Mouse (Mus musculus) intestine, embryonic 16.5 days (tissue): ENCODE data around the gene Stap2. TPM values are rescaled to one million over a fixed set of nuclear protein-coding genes. Genes with fewer than 3 reads are reported as not detected.

ENCODE experiments used
- ATAC-seq: fragments of 200-750 bp; cut with Nextera tagmentation; 2 replicates; pipeline ENCODE4 v1.8.0; 2017; ENCODE audit warnings: moderate TSS enrichment, moderate library complexity
- H3K27ac ChIP-seq: fragments of 300-500 bp; sonication (generic); 2 replicates; pipeline ENCODE4 v1.5.1; 2014; ENCODE audit warnings: mild to moderate bottlenecking, low read length
- H3K27me3 ChIP-seq: fragments of 300-500 bp; sonication (generic); replicated peaks from 2 replicates; pipeline ENCODE4 v1.6.1; 2014; ENCODE audit warnings: low read length, control low read depth, mixed read lengths; ENCODE audit not compliant: control insufficient read depth, insufficient read depth
- H3K36me3 ChIP-seq: fragments of 300-500 bp; sonication (generic); 2 replicates; pipeline ENCODE4 v1.6.1; 2014; ENCODE audit warnings: low read length, control low read depth; ENCODE audit not compliant: control insufficient read depth, insufficient read depth
- H3K4me1 ChIP-seq: fragments of 300-500 bp; sonication (generic); 2 replicates; pipeline ENCODE4 v1.6.1; 2014; ENCODE audit warnings: low read length, control low read depth, mixed read lengths; ENCODE audit not compliant: control insufficient read depth, insufficient read depth
- H3K4me2 ChIP-seq: fragments of 300-500 bp; sonication (generic); 2 replicates; pipeline ENCODE4 v1.6.1; 2014; ENCODE audit warnings: low read depth, low read length, control low read depth
- H3K4me3 ChIP-seq: fragments of 300-500 bp; sonication (generic); 2 replicates; pipeline ENCODE4 v1.5.1; 2014; ENCODE audit warnings: mild to moderate bottlenecking, low read length
- H3K9ac ChIP-seq: fragments of 300-500 bp; sonication (generic); 2 replicates; pipeline ENCODE4 v1.6.1; 2014; ENCODE audit warnings: low read depth, low read length
- H3K9me3 ChIP-seq: fragments of 300-500 bp; sonication (generic); 2 replicates; pipeline ENCODE4 v1.6.1; 2016; ENCODE audit warnings: low read length, control low read depth; ENCODE audit not compliant: control insufficient read depth
- WGBS: fragments of 180-500 bp; shearing (Covaris S2); extraction: QIAGEN DNeasy Blood & Tissue Kit; methylation state at CpG from one replicate; pipeline ENCODE4 v1.1.7; 2014; 5-methylcytosine and 5-hydroxymethylcytosine counted together
- polyA plus RNA-seq: library from polyadenylated mRNA; unstranded; fragments of >200 nt; fragmentation: Nextera tagmentation; extraction: Ambion mirVana; gene quantifications from 2 replicates; pipeline ENCODE4 v1.2.1, GENCODE M21; 2015

Stap2 gene
- polyA plus RNA-seq, 1 experiment from 2014 or later = 65.6 TPM

DNA sequence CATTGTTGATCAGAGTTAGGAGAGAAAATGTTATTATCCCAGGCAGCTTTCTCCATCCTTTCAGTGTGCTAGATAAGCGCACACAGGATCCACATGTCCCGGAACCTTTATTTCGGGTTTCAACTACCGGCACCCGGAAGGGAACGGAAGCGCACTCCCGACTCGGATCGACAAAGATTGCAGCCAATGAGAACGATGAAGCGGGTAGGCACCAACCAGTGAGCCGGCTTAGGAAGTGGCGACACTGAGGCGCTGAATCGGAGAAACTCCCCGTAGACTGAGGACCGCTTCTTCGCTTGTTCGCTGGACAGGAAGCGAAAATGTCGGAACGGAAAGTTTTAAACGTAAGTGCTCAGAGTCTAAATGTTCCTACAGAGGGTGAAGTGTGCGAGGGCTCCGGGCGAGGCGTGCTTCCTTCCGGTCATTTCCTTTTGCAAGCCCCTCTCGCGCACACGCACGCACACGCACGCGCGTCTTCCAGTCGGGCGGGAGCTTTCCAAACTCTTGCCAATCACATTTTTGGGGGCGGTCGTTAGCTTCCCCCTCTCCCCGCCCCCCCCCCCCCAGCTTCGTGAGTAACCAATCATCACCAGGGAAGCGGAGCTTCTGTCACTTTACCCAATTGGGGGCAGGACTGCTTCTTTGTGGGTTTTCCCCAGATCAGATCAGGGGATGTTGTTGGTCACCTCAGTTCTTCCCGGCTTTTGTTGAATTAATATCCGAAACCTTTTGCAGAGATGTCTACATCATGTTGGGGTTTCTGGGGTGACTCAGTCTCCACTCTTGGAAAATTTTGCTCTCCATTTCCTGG, 46.3 kb downstream of the Stap2 start, which contains the start of gene Yju2:
Gene Yju2 (plus strand): TSS at position 182 of the 811 bp plus-strand sequence.
- H3K27me3 ChIP-seq = peaks cover 3% of the 10 kb centered on the region; the same call in 1 of the 2 replicates
- H3K36me3 ChIP-seq = peaks cover 5% of the 10 kb centered on the region; the same call in 1 of the 2 replicates
- H3K4me2 ChIP-seq = peak within 1 kb of the TSS; percentile 73
- ATAC-seq = peak; percentile 93
- peak within 1 kb of the TSS; percentile 98 for H3K27ac ChIP-seq
- WGBS = under 1% methylated on average over 45 of the region's 46 CpGs
- H3K4me1 ChIP-seq = peaks cover 31% of the 10 kb centered on the region
- peak within 1 kb of the TSS; percentile 68 for H3K4me3 ChIP-seq
- H3K9me3 ChIP-seq = no peaks in the 10 kb centered on the region
- peak within 1 kb of the TSS; percentile 75 for H3K9ac ChIP-seq

GRCm38 (mm10) chr17:55958584-55958886, 46.8 kb downstream of the Stap2 start:
- WGBS = 26% methylated on average over 2 of the region's 2 CpGs
- peaks cover 3% of the 10 kb centered on the region; the same call in 1 of the 2 replicates for H3K27me3 ChIP-seq
- ATAC-seq = no peak
- H3K4me1 ChIP-seq = peaks cover 31% of the 10 kb centered on the region
- H3K4me3 ChIP-seq = peak overlapping the region; percentile 68
- H3K36me3 ChIP-seq = peaks cover 5% of the 10 kb centered on the region; the same call in 1 of the 2 replicates
- H3K9ac ChIP-seq = peak overlapping the region; percentile 75
- peak overlapping the region; percentile 56 for H3K4me2 ChIP-seq
- peak overlapping the region; percentile 98 for H3K27ac ChIP-seq
- no peaks in the 10 kb centered on the region for H3K9me3 ChIP-seq

DNA sequence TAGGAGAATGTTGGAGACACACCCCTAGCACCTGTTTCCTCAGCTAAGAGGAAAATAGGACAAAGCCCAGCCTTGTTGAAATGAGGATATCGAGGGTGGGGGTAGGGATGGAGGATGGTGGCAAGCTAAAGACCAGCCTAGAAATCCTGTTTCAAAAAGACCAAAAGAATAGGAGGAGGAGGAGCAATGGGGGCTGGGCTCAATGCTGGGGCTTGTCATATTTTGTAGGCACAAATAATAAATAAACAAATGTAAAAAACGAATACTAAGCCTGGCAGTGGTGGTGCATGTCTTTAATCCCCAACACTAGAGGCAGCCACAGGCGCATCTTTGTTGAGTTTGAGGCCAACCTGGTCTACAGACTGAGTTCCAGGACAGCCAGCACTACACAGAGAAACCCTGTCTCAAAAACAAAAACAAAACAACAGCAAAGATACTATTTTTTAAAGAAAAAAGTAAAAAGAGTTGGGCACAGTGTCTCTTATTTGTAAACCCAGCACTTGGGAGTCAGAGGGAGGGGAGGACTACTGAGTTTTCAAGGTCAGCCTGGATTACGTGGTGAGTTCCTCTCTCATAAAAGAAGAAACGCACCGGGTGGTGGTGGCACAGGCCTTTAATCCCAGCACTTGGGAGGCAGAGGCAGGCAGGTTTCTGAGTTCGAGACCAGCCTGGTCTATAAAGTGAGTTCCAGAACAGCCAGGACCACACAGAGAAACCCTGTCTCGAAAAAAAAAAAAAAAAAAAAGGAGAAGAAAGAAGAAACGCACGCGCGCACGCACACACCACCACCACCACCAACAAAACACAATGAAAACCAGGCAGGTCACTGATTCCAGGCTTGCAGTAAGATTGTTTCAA, 47.4 kb downstream of the Stap2 start:
- peak overlapping the region; percentile 75 for H3K9ac ChIP-seq
- peak overlapping the region; percentile 68 for H3K4me3 ChIP-seq
- peaks cover 25% of the 10 kb centered on the region for H3K4me1 ChIP-seq
- peaks cover 3% of the 10 kb centered on the region; the same call in 1 of the 2 replicates for H3K27me3 ChIP-seq
- WGBS = 84% methylated on average over 13 of the region's 13 CpGs
- no peaks in the 10 kb centered on the region for H3K9me3 ChIP-seq
- peaks cover 5% of the 10 kb centered on the region; the same call in 1 of the 2 replicates for H3K36me3 ChIP-seq
- H3K27ac ChIP-seq = peak overlapping the region; percentile 98
- ATAC-seq = no peak
- peak overlapping the region; percentile 56 for H3K4me2 ChIP-seq

DNA sequence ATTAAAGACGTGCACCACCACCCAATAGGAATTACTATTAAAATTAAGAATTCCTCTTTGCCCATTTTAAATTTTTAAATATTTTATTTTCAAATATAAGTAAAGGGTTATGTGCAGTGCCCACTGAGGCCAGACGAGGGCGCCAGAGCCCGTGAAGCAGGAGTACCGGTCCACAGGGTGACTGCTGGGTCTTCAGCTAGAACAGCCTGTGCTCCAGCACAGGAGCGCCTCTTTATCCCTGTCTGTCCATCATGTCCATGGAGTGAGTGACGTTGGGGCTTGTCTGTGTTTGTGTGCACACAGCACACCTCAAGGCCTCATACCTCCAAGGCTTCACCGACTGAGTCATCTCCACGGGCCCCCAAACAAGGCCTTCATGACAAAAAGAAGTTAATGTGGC, 48.2 kb downstream of the Stap2 start:
- ATAC-seq = no peak; the same call in 1 of the 2 replicates
- Histone ChIP-seq H3K4me2 (no peak overlapping the region), H3K9ac (0 out of 2 replicates have a peak overlapping the region, but pooled peaks have one; percentile 19), H3K4me1 (peaks cover 23% of the 10 kb centered on the region), H3K9me3 (no peaks in the 10 kb centered on the region), H3K4me3 (no peak overlapping the region), H3K36me3 (peaks cover 2% of the 10 kb centered on the region; the same call in 1 of the 2 replicates), H3K27ac (no peak overlapping the region), H3K27me3 (peaks cover 3% of the 10 kb centered on the region; the same call in 1 of the 2 replicates)
- 14% methylated on average over 9 of the region's 9 CpGs for WGBS

GRCm38 (mm10) chr17:55956591-55956990, 48.8 kb downstream of the Stap2 start:
- Histone ChIP-seq H3K27me3 (peaks cover 3% of the 10 kb centered on the region; the same call in 1 of the 2 replicates), H3K4me1 (peaks cover 23% of the 10 kb centered on the region), H3K4me3 (peak overlapping the region; percentile 59), H3K4me2 (peak overlapping the region; percentile 68), H3K9me3 (no peaks in the 10 kb centered on the region), H3K9ac (0 out of 2 replicates have a peak overlapping the region, but pooled peaks have one; percentile 63), H3K36me3 (no peaks in the 10 kb centered on the region), H3K27ac (no peak overlapping the region)
- ATAC-seq = no peak
- 42% methylated on average over 6 of the region's 6 CpGs for WGBS

DNA sequence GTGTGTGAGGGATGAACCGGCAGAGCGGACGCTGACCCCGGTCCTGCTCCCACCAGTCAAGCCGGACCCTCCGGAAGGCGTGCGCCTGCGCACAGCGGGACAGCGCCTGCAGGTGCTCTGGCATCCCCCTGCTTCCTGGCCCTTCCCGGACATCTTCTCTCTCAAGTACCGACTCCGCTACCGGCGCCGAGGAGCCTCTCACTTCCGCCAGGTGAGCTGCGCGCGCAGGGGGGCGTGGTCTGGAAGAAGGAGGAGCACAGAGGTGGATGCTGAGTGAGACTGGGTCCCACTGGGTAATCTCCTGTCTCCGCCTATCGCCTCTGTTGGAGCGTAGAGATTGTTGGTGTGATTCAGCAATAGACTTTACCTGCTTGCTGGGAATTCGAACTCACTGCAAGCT, 49.3 kb downstream of the Stap2 start:
- Histone ChIP-seq H3K27ac (no peak overlapping the region), H3K36me3 (no peaks in the 10 kb centered on the region), H3K4me2 (peak overlapping the region; percentile 68), H3K9me3 (no peaks in the 10 kb centered on the region), H3K4me1 (peaks cover 23% of the 10 kb centered on the region), H3K4me3 (peak overlapping the region; percentile 59), H3K27me3 (peaks cover 3% of the 10 kb centered on the region; the same call in 1 of the 2 replicates), H3K9ac (peak overlapping the region; percentile 63)
- WGBS = 1% methylated on average over 26 of the region's 26 CpGs
- peak; percentile 41 for ATAC-seq

DNA sequence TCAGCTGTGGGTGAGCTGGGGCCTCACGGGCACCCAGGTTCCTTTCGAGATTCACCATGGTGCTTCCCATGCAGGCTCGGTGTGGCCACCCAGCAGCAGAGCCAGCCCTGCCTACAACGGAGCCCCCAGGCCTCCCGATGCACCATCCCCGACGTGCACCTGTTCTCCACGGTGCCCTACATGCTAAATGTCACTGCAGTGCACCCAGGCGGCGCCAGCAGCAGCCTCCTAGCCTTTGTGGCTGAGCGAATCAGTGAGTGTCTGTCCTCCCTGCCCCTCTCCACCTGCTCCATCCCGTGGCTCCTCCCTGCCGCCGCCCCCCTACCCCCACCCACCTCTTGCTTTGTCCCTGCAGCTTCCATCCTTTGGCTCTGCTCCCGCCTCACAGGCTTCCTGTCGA, 51.2 kb downstream of the Stap2 start:
- Histone ChIP-seq H3K9me3 (no peaks in the 10 kb centered on the region), H3K36me3 (no peaks in the 10 kb centered on the region), H3K4me2 (no peak overlapping the region), H3K4me1 (peaks cover 18% of the 10 kb centered on the region), H3K9ac (no peak overlapping the region), H3K27ac (no peak overlapping the region), H3K27me3 (peaks cover 3% of the 10 kb centered on the region; the same call in 1 of the 2 replicates), H3K4me3 (no peak overlapping the region)
- WGBS = 37% methylated on average over 16 of the region's 16 CpGs
- ATAC-seq = no peak

DNA sequence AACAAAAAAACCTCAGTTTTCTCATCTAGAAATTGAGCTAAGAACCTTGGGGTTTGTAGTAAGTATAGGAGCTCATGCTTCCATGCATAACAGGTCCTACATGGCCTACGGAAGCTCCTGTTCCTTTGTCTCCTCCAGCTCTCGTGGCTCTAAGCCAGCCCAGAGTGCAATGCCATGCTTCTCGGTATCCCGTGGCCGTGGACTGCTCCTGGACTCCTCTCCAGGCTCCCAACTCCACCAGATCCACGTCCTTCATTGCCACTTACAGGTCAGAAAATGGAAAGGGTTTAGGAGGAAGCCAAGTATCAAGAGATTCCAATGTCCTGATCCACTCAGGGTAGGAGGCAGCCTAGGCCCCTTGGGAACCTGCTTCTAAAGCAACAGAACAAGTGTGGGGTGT, 51.6 kb downstream of the Stap2 start:
- Histone ChIP-seq H3K4me2 (no peak overlapping the region), H3K27ac (no peak overlapping the region), H3K4me1 (peaks cover 18% of the 10 kb centered on the region), H3K4me3 (no peak overlapping the region), H3K36me3 (no peaks in the 10 kb centered on the region), H3K9ac (no peak overlapping the region), H3K9me3 (no peaks in the 10 kb centered on the region), H3K27me3 (peaks cover 3% of the 10 kb centered on the region; the same call in 1 of the 2 replicates)
- WGBS = 79% methylated on average over 6 of the region's 6 CpGs
- ATAC-seq = no peak
